Comparison of ENCODE assay signal across 18 mouse cellular contexts in genomic region chr1:93742910-93743309, GRCm38 (mm10). TPM values are rescaled to one million over a fixed set of nuclear protein-coding genes. Genes with fewer than 3 reads are reported as not detected.
DNase-seq lines count a peak whose midpoint lies in the region; ATAC-seq and TF ChIP-seq lines count a peak whose summit lies in the region.
"Had no signal": no experiment of that assay in that cellular context is flagged by ENCODE, and none has a peak within 500 bp of the region (broad histone marks: within the 10 kb centered on the region; RNA-seq: fewer than 3 reads in every experiment).

No protein-coding gene starts in this region.

- no peaks in the 10 kb centered on the region for H3K36me3 ChIP-seq in liver, embryonic 11.5 days (ENCODE audit: control insufficient read depth, insufficient read depth, low read length)
- H3K36me3 ChIP-seq: liver, embryonic 15.5 days had no signal

- H3K9me3 ChIP-seq in liver, embryonic 11.5 days (ENCODE audit: control insufficient read depth, low read length): no peaks in the 10 kb centered on the region
- H3K9me3 ChIP-seq: liver, embryonic 15.5 days had no signal

- no peak for ATAC-seq in liver, embryonic 11.5 days (replicated peaks; ENCODE audit: low FRiP score)
- ATAC-seq: forebrain, embryonic 14.5 days had no signal

- no peak overlapping the region for H3K27ac ChIP-seq in gastrocnemius, adult 2 months
- H3K27ac ChIP-seq in liver, embryonic 11.5 days (ENCODE audit: low read depth, low read length): no peak overlapping the region
- H3K27ac ChIP-seq: embryonic facial prominence, embryonic 13.5 days; liver, embryonic 15.5 days had no signal

- peaks cover 10% of the 10 kb centered on the region for H3K4me1 ChIP-seq in liver, embryonic 11.5 days (replicated peaks; ENCODE audit: control insufficient read depth, insufficient read depth, low read length)
- H3K4me1 ChIP-seq: embryonic facial prominence, embryonic 13.5 days had no signal

- H3K9ac ChIP-seq in liver, embryonic 11.5 days (ENCODE audit: low read depth, low read length): no peak overlapping the region
- H3K9ac ChIP-seq: embryonic facial prominence, embryonic 13.5 days; liver, embryonic 15.5 days had no signal

- intact Hi-C loops in gastrocnemius, adult 2 months (cut with DNase I): no loop called here

- DNase-seq in gastrocnemius, adult 2 months: no peak
- DNase-seq in gastrocnemius, postnatal 10 days: no peak
- peak; percentile 18 for DNase-seq in liver
- no peak for DNase-seq in liver, embryonic 11.5 days (ENCODE audit: low spot score)
- peak; percentile 14 for DNase-seq in CD4-positive helper T cell, adult 2 months (ENCODE audit: low read depth, low spot score)
- peak; percentile 38 for DNase-seq in induced T-regulatory cell, adult 2 months (ENCODE audit: low read depth)
- no peak for DNase-seq in adrenal gland, adult 2 months
- DNase-seq in spleen, postnatal 4 days (ENCODE audit: low spot score in 2 of 2): no peak
- DNase-seq: cerebellum, postnatal 36 days; gastrocnemius, postnatal 25 days; heart, postnatal 36 days; kidney, adult 2 months; right cerebral cortex, postnatal 25 days had no signal

- H3K4me2 ChIP-seq in liver, embryonic 11.5 days: no peak overlapping the region
- H3K4me2 ChIP-seq: embryonic facial prominence, embryonic 13.5 days had no signal

- no peak overlapping the region for H3K4me3 ChIP-seq in gastrocnemius, adult 2 months
- H3K4me3 ChIP-seq in liver, embryonic 11.5 days (ENCODE audit: low read depth, low read length): no peak overlapping the region
- H3K4me3 ChIP-seq: embryonic facial prominence, embryonic 13.5 days; liver, embryonic 15.5 days; myocyte had no signal

- no peaks in the 10 kb centered on the region for H3K27me3 ChIP-seq in liver, embryonic 11.5 days (replicated peaks; ENCODE audit: control insufficient read depth, insufficient read depth, low read length)
- H3K27me3 ChIP-seq: embryonic facial prominence, embryonic 13.5 days; liver, embryonic 15.5 days had no signal

- TF ChIP-seq CTCF in gastrocnemius, adult 2 months (IDR thresholded peaks at IDR 0.05): peak; percentile 31; the same call in 1 of the 2 replicates

RNA-seq across cellular contexts. Expression of gene Atg4b, which starts 8.4 kb away (rescaled TPM):
- total RNA-seq in gastrocnemius, adult 2 months (2021): 10 to 100 TPM; 24.0 to 31.3 TPM
- 10 to 100 TPM; 32.3 to 41.2 TPM for total RNA-seq in gastrocnemius, postnatal 10 days (2021)
- 86.2 and 87.6 TPM in 2 replicates for polyA plus RNA-seq in liver, embryonic 11.5 days (2014; fragmentation: Nextera tagmentation; extraction: Ambion mirVana)
- total RNA-seq in adrenal gland, adult 2 months (2021): 10 to 100 TPM; 73.5 to 87.9 TPM
- 43.7 and 50.8 TPM in 2 replicates for polyA plus RNA-seq in adrenal gland, adult 2 months (2012; rRNA removed)

RNA-seq across cellular contexts. Expression of gene Thap4, which starts 11.8 kb away (rescaled TPM):
- 10 to 100 TPM; 70.0 to 94.1 TPM for total RNA-seq in gastrocnemius, adult 2 months (2021)
- 10 to 100 TPM; 32.3 to 38.8 TPM for total RNA-seq in gastrocnemius, postnatal 10 days (2021)
- polyA plus RNA-seq in liver, embryonic 11.5 days (2014; fragmentation: Nextera tagmentation; extraction: Ambion mirVana): 28.9 and 31.7 TPM in 2 replicates
- 10 to 100 TPM; 49.2 to 52.0 TPM for total RNA-seq in adrenal gland, adult 2 months (2021)
- polyA plus RNA-seq in adrenal gland, adult 2 months (2012; rRNA removed): 44.0 and 45.1 TPM in 2 replicates

RNA-seq across cellular contexts. Expression of gene Bok, which starts 57.5 kb away (rescaled TPM):
- 1 to 10 TPM in 1 of 2 experiments, under 1 TPM in 1; 0.59 to 1.1 TPM for total RNA-seq in gastrocnemius, adult 2 months (2021)
- 1 to 10 TPM; 5.6 to 6.4 TPM for total RNA-seq in gastrocnemius, postnatal 10 days (2021)
- 11.3 and 12.2 TPM in 2 replicates for polyA plus RNA-seq in liver, embryonic 11.5 days (2014; fragmentation: Nextera tagmentation; extraction: Ambion mirVana)
- 10 to 100 TPM in 1 of 2 experiments, 1 to 10 TPM in 1; 8.9 to 16.4 TPM for total RNA-seq in adrenal gland, adult 2 months (2021)
- 54.5 and 93.1 TPM in 2 replicates for polyA plus RNA-seq in adrenal gland, adult 2 months (2012; rRNA removed)
- total RNA-seq: megakaryocyte, adult 5-6 weeks had no signal

RNA-seq across cellular contexts. Expression of gene Dtymk, which starts 58.8 kb away (rescaled TPM):
- total RNA-seq in gastrocnemius, adult 2 months (2021): 10 to 100 TPM; 14.1 to 18.6 TPM
- total RNA-seq in gastrocnemius, postnatal 10 days (2021): 10 to 100 TPM; 33.4 to 40.5 TPM
- polyA plus RNA-seq in liver, embryonic 11.5 days (2014; fragmentation: Nextera tagmentation; extraction: Ambion mirVana): 297 and 324 TPM in 2 replicates
- 10 to 100 TPM; 50.6 to 66.3 TPM for total RNA-seq in adrenal gland, adult 2 months (2021)
- 43.2 and 44.5 TPM in 2 replicates for polyA plus RNA-seq in adrenal gland, adult 2 months (2012; rRNA removed)

Comparison
In these comparisons a context has a peak if more than half of its experiments do, and no peak if none do; other contexts are left out.
1. DNase-seq: peak in liver (single experiment), CD4-positive helper T cell, adult 2 months (single experiment) and induced T-regulatory cell, adult 2 months (single experiment); none in gastrocnemius, adult 2 months (single experiment), gastrocnemius, postnatal 10 days (single experiment), liver, embryonic 11.5 days (single experiment), adrenal gland, adult 2 months (single experiment) and spleen, postnatal 4 days (0 of 2).